Mouse (Mus musculus): ENCODE measurements around the gene Git2. TPM values are rescaled to one million over a fixed set of nuclear protein-coding genes. Genes with fewer than 3 reads are reported as not detected.

The Git2 gene
- polyA plus RNA-seq (2015; fragmentation: Nextera tagmentation; extraction: Ambion mirVana), result 51.6 and 52.9 TPM in 2 replicates

- peaks cover 49% of the 10 kb centered on the region for H3K4me1 ChIP-seq
- no peaks in the 10 kb centered on the region for H3K27me3 ChIP-seq (replicated peaks)
- H3K9ac ChIP-seq, result peak within 1 kb of the TSS; percentile 95
- no peak; the same call in none of the 2 replicates for ATAC-seq (replicated peaks)
- no peaks in the 10 kb centered on the region for H3K36me3 ChIP-seq (replicated peaks)
- no peaks in the 10 kb centered on the region for H3K9me3 ChIP-seq
- under 1% methylated on average over 48 of the region's 63 CpGs for WGBS
- peak within 1 kb of the TSS; percentile 80 for H3K4me2 ChIP-seq
- H3K27ac ChIP-seq, result peak within 1 kb of the TSS; percentile 96
- peak within 1 kb of the TSS; percentile 99 for H3K4me3 ChIP-seq
These were observed at the start of gene Git2 for GRCm38 (mm10) chr5:114775056-114775979. TSS of gene Git2 (minus strand) at chr5:114775517.

GRCm38 (mm10) chr5:114824197-114824596 is 48.9 kb upstream of the Git2 start:
- Histone ChIP-seq H3K9ac (no peak overlapping the region), H3K4me3 (no peak overlapping the region), H3K4me1 (no peaks in the 10 kb centered on the region), H3K36me3 (replicated peaks) (no peaks in the 10 kb centered on the region), H3K9me3 (no peaks in the 10 kb centered on the region), H3K27ac (no peak overlapping the region), H3K27me3 (replicated peaks) (no peaks in the 10 kb centered on the region), H3K4me2 (no peak overlapping the region)
- ATAC-seq (replicated peaks), result no peak
- WGBS, result 14% methylated on average over 9 of the region's 9 CpGs

GRCm38 (mm10) chr5:114822796-114823688 is 47.7 kb upstream of the Git2 start, which contains the start of gene 1500011B03Rik:
TSS of gene 1500011B03Rik (minus strand) at chr5:114823468.
- ATAC-seq (replicated peaks), result peak; percentile 90
- peak within 1 kb of the TSS; percentile 60 for H3K4me3 ChIP-seq
- no peaks in the 10 kb centered on the region for H3K27me3 ChIP-seq (replicated peaks)
- H3K9me3 ChIP-seq, result no peaks in the 10 kb centered on the region
- no peaks in the 10 kb centered on the region for H3K36me3 ChIP-seq (replicated peaks)
- no peaks in the 10 kb centered on the region for H3K4me1 ChIP-seq
- peak within 1 kb of the TSS; percentile 81 for H3K27ac ChIP-seq
- peak within 1 kb of the TSS; percentile 48 for H3K4me2 ChIP-seq
- peak within 1 kb of the TSS; percentile 78 for H3K9ac ChIP-seq
- WGBS, result 7% methylated on average over 53 of the region's 53 CpGs

GRCm38 (mm10) chr5:114818124-114818523 is 42.8 kb upstream of the Git2 start:
- H3K4me1 ChIP-seq, result no peaks in the 10 kb centered on the region
- H3K4me3 ChIP-seq, result no peak overlapping the region
- WGBS, result 73% methylated on average over 11 of the region's 11 CpGs
- H3K27ac ChIP-seq, result no peak overlapping the region
- no peak overlapping the region for H3K9ac ChIP-seq
- no peak overlapping the region for H3K4me2 ChIP-seq
- H3K9me3 ChIP-seq, result no peaks in the 10 kb centered on the region
- ATAC-seq (replicated peaks), result no peak
- no peaks in the 10 kb centered on the region for H3K36me3 ChIP-seq (replicated peaks)
- H3K27me3 ChIP-seq (replicated peaks), result no peaks in the 10 kb centered on the region

- H3K36me3 ChIP-seq (replicated peaks), result no peaks in the 10 kb centered on the region
- 65% methylated on average over 6 of the region's 6 CpGs for WGBS
- no peak overlapping the region for H3K27ac ChIP-seq
- no peaks in the 10 kb centered on the region for H3K9me3 ChIP-seq
- no peak overlapping the region for H3K9ac ChIP-seq
- H3K27me3 ChIP-seq (replicated peaks), result no peaks in the 10 kb centered on the region
- no peak overlapping the region for H3K4me2 ChIP-seq
- no peak overlapping the region for H3K4me3 ChIP-seq
- no peak for ATAC-seq (replicated peaks)
- H3K4me1 ChIP-seq, result peaks cover 13% of the 10 kb centered on the region
These were observed 41.3 kb upstream of the Git2 start for GRCm38 (mm10) chr5:114816599-114816998.

- peak; percentile 98 for ATAC-seq (replicated peaks)
- Histone ChIP-seq H3K27me3 (replicated peaks) (no peaks in the 10 kb centered on the region), H3K27ac (peak overlapping the region; percentile 95), H3K36me3 (replicated peaks) (no peaks in the 10 kb centered on the region), H3K4me1 (peaks cover 31% of the 10 kb centered on the region), H3K4me2 (peak overlapping the region; percentile 60), H3K9ac (peak overlapping the region; percentile 78), H3K4me3 (peak overlapping the region; percentile 73), H3K9me3 (no peaks in the 10 kb centered on the region)
- WGBS, result under 1% methylated on average over 50 of the region's 50 CpGs
These were observed 38.3 kb upstream of the Git2 start for GRCm38 (mm10) chr5:114813525-114814181.

GRCm38 (mm10) chr5:114809826-114810225 is 34.5 kb upstream of the Git2 start:
- Histone ChIP-seq H3K27me3 (replicated peaks) (no peaks in the 10 kb centered on the region), H3K4me2 (no peak overlapping the region), H3K4me3 (no peak overlapping the region), H3K9ac (no peak overlapping the region), H3K4me1 (peaks cover 39% of the 10 kb centered on the region), H3K27ac (no peak overlapping the region), H3K36me3 (replicated peaks) (peaks cover 15% of the 10 kb centered on the region), H3K9me3 (no peaks in the 10 kb centered on the region)
- 88% methylated on average over 5 of the region's 5 CpGs for WGBS
- no peak for ATAC-seq (replicated peaks)

GRCm38 (mm10) chr5:114809181-114809756 is 34.0 kb upstream of the Git2 start:
- Histone ChIP-seq H3K9me3 (no peaks in the 10 kb centered on the region), H3K4me3 (no peak overlapping the region), H3K36me3 (replicated peaks) (peaks cover 20% of the 10 kb centered on the region), H3K27me3 (replicated peaks) (no peaks in the 10 kb centered on the region), H3K4me1 (peaks cover 39% of the 10 kb centered on the region), H3K4me2 (no peak overlapping the region), H3K27ac (no peak overlapping the region), H3K9ac (no peak overlapping the region)
- 80% methylated on average over 10 of the region's 10 CpGs for WGBS
- ATAC-seq (replicated peaks), result no peak

GRCm38 (mm10) chr5:114808385-114808784 is 33.1 kb upstream of the Git2 start:
- Histone ChIP-seq H3K27ac (no peak overlapping the region), H3K36me3 (replicated peaks) (peaks cover 23% of the 10 kb centered on the region), H3K4me2 (no peak overlapping the region), H3K27me3 (replicated peaks) (no peaks in the 10 kb centered on the region), H3K9me3 (no peaks in the 10 kb centered on the region), H3K4me1 (peaks cover 39% of the 10 kb centered on the region), H3K4me3 (no peak overlapping the region), H3K9ac (no peak overlapping the region)
- ATAC-seq (replicated peaks), result no peak
- 85% methylated on average over 8 of the region's 8 CpGs for WGBS

GRCm38 (mm10) chr5:114807893-114808292 is 32.6 kb upstream of the Git2 start:
- WGBS, result 77% methylated on average over 6 of the region's 6 CpGs
- Histone ChIP-seq H3K9ac (no peak overlapping the region), H3K27me3 (replicated peaks) (no peaks in the 10 kb centered on the region), H3K4me2 (no peak overlapping the region), H3K9me3 (no peaks in the 10 kb centered on the region), H3K4me1 (peaks cover 39% of the 10 kb centered on the region), H3K36me3 (replicated peaks) (peaks cover 28% of the 10 kb centered on the region), H3K27ac (no peak overlapping the region), H3K4me3 (no peak overlapping the region)
- ATAC-seq (replicated peaks), result no peak

- no peak overlapping the region for H3K4me2 ChIP-seq
- H3K36me3 ChIP-seq (replicated peaks), result peaks cover 30% of the 10 kb centered on the region
- H3K27ac ChIP-seq, result peak overlapping the region; percentile 31; the same call in 1 of the 2 replicates
- H3K27me3 ChIP-seq (replicated peaks), result no peaks in the 10 kb centered on the region
- 0 out of 2 replicates have a peak, but pooled peaks have one; percentile 15 for ATAC-seq (replicated peaks)
- H3K9ac ChIP-seq, result no peak overlapping the region
- H3K4me3 ChIP-seq, result no peak overlapping the region
- WGBS, result 29% methylated on average over 8 of the region's 8 CpGs
- H3K9me3 ChIP-seq, result no peaks in the 10 kb centered on the region
- peaks cover 35% of the 10 kb centered on the region for H3K4me1 ChIP-seq
These were observed 32.2 kb upstream of the Git2 start for GRCm38 (mm10) chr5:114807468-114807867.
